Mouse (Mus musculus): Measurements from ENCODE around the gene Terb1. TPM values are rescaled to one million over a fixed set of nuclear protein-coding genes. Genes with fewer than 3 reads are reported as not detected.

Terb1 gene
- total RNA-seq, 1 experiment from 2014 or later: not detected

GRCm38 (mm10) chr8:104427703-104428102 is 82.0 kb downstream of the Terb1 start:
- no peak for ATAC-seq (replicated peaks; ENCODE audit: insufficient number of reproducible peaks, low FRiP score, low TSS enrichment, poor library complexity, severe bottlenecking)

- ATAC-seq (replicated peaks; ENCODE audit: insufficient number of reproducible peaks, low FRiP score, low TSS enrichment, poor library complexity, severe bottlenecking): no peak
Observed at GRCm38 (mm10) chr8:104422313-104422712, 87.4 kb downstream of the Terb1 start.

- ATAC-seq (replicated peaks; ENCODE audit: insufficient number of reproducible peaks, low FRiP score, low TSS enrichment, poor library complexity, severe bottlenecking): no peak
Observed at GRCm38 (mm10) chr8:104416022-104416421, 93.7 kb downstream of the Terb1 start.

GRCm38 (mm10) chr8:104414204-104414603 is 95.5 kb downstream of the Terb1 start:
- ATAC-seq (replicated peaks; ENCODE audit: insufficient number of reproducible peaks, low FRiP score, low TSS enrichment, poor library complexity, severe bottlenecking): no peak

GRCm38 (mm10) chr8:104413770-104414169 is 95.9 kb downstream of the Terb1 start:
- ATAC-seq (replicated peaks; ENCODE audit: insufficient number of reproducible peaks, low FRiP score, low TSS enrichment, poor library complexity, severe bottlenecking): no peak

- no peak for ATAC-seq (replicated peaks; ENCODE audit: insufficient number of reproducible peaks, low FRiP score, low TSS enrichment, poor library complexity, severe bottlenecking)
Observed at GRCm38 (mm10) chr8:104412805-104413532, 96.7 kb downstream of the Terb1 start.

- ATAC-seq (replicated peaks; ENCODE audit: insufficient number of reproducible peaks, low FRiP score, low TSS enrichment, poor library complexity, severe bottlenecking): no peak
Observed at GRCm38 (mm10) chr8:104411972-104412371, 97.7 kb downstream of the Terb1 start.

- ATAC-seq (replicated peaks; ENCODE audit: insufficient number of reproducible peaks, low FRiP score, low TSS enrichment, poor library complexity, severe bottlenecking): no peak
Observed at GRCm38 (mm10) chr8:104411468-104411867, 98.2 kb downstream of the Terb1 start.

- no peak for ATAC-seq (replicated peaks; ENCODE audit: insufficient number of reproducible peaks, low FRiP score, low TSS enrichment, poor library complexity, severe bottlenecking)
Observed at GRCm38 (mm10) chr8:104410628-104411273, 99.0 kb downstream of the Terb1 start.

- ATAC-seq (replicated peaks; ENCODE audit: insufficient number of reproducible peaks, low FRiP score, low TSS enrichment, poor library complexity, severe bottlenecking): no peak
Observed at GRCm38 (mm10) chr8:104408328-104409110, 101.2 kb downstream of the Terb1 start.

- no peak for ATAC-seq (replicated peaks; ENCODE audit: insufficient number of reproducible peaks, low FRiP score, low TSS enrichment, poor library complexity, severe bottlenecking)
Observed at GRCm38 (mm10) chr8:104406340-104407128, 103.2 kb downstream of the Terb1 start.

GRCm38 (mm10) chr8:104405430-104406187 is 104.1 kb downstream of the Terb1 start:
- ATAC-seq (replicated peaks; ENCODE audit: insufficient number of reproducible peaks, low FRiP score, low TSS enrichment, poor library complexity, severe bottlenecking): no peak

GRCm38 (mm10) chr8:104403596-104403995 is 106.1 kb downstream of the Terb1 start:
- ATAC-seq (replicated peaks; ENCODE audit: insufficient number of reproducible peaks, low FRiP score, low TSS enrichment, poor library complexity, severe bottlenecking): no peak

Other genes with a start within 250 kb of the Terb1 start
- gene Cmtm2a, start 216.7 kb downstream of the Terb1 start, total RNA-seq (2017): 4.7 TPM in 1 of 3 replicates, not detected in the others
- gene Gm45711, start 199.8 kb downstream of the Terb1 start, total RNA-seq (2017): not detected in 3 replicates
- not detected in 3 replicates for gene Cmtm1, start 199.8 kb downstream of the Terb1 start, total RNA-seq (2017)
- not detected in 3 replicates for gene Gm11020, start 188.3 kb downstream of the Terb1 start, total RNA-seq (2017)
- gene Cmtm2b, start 187.7 kb downstream of the Terb1 start, total RNA-seq (2017): 2.6 TPM in 1 of 3 replicates, not detected in the others
- gene Cmtm3, start 170.5 kb downstream of the Terb1 start, total RNA-seq (2017): 14.1 to 17.1 TPM (median 16.7 TPM) in 3 replicates
- 0.19 to 0.97 TPM (median 0.64 TPM) in 3 replicates for gene Cmtm4, start 114.1 kb downstream of the Terb1 start, total RNA-seq (2017)
- gene Dync1li2, start 66.9 kb downstream of the Terb1 start, total RNA-seq (2017): 57.3 to 86.0 TPM (median 57.8 TPM) in 3 replicates
- 103 to 118 TPM (median 115 TPM) in 3 replicates for gene Nae1, start 24.7 kb upstream of the Terb1 start, total RNA-seq (2017)
- gene Car7, start 24.8 kb upstream of the Terb1 start, total RNA-seq (2017): 1.3 to 3.6 TPM (median 3.3 TPM) in 3 replicates
- 3.4 to 6.1 TPM (median 5.0 TPM) in 3 replicates for gene Pdp2, start 81.5 kb upstream of the Terb1 start, total RNA-seq (2017)
- gene Cdh16, start 114.5 kb upstream of the Terb1 start, total RNA-seq (2017): not detected in 3 replicates
- 12.6 to 19.0 TPM (median 14.8 TPM) in 3 replicates for gene Rrad, start 121.4 kb upstream of the Terb1 start, total RNA-seq (2017)
- gene Ciao2b, start 132.1 kb upstream of the Terb1 start, total RNA-seq (2017): 20.6 to 41.4 TPM (median 36.8 TPM) in 3 replicates
- gene Ces2a, start 224.1 kb upstream of the Terb1 start, total RNA-seq (2017): not detected in 3 replicates

All from monocyte, adult 5-6 weeks (primary cell).